Mouse (Mus musculus) right cerebral cortex, postnatal 10 days (tissue): ENCODE measurements around the gene Tpd52l1.

Source experiments
- DNase-seq, 2 experiments: peaks; one replicate each; pipeline ENCODE4 v3.0.0; 2021; ENCODE audit warnings: low spot score in 2 of 2

Tpd52l1 gene

DNA sequence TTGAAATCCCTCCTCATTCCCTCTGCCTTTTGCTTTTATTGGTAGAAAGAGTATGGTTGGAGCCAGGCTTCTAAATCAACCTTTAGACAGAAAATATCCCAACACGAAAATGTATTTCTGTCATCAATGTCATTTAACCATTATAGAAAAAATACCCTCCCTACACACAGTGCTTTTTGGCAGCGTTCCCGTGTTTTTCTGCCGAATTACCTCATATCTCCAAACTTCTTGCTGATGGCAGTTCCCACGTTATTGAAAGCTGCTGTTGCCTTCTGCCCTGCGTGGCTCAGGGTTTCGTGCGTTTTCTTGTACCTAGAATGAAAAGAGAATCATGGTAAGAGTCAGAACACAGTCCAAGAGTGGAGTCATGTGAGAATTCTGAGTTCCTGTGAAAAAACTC, 99.4 kb downstream of the Tpd52l1 start:
- DNase-seq = no peak

DNA sequence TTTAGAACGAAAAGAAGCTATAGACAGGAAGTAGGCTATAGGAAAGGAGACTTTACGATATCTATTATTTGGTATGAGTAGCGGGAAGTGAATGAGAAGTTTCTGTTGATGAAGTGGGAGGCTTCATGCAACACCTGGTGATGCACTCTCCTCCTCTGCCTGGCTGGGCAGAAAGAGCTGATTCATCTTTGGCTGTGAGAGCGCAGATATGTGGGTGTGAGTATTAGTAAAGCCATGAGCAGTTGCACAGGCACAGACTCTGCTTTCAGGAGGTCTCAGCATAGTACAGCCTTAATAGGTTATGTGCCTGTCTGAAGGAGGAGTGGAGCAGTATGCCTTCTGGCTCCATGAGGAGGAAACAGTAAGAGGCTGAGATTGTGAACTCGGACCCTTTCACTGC, 109.3 kb downstream of the Tpd52l1 start:
- no peak for DNase-seq

DNA sequence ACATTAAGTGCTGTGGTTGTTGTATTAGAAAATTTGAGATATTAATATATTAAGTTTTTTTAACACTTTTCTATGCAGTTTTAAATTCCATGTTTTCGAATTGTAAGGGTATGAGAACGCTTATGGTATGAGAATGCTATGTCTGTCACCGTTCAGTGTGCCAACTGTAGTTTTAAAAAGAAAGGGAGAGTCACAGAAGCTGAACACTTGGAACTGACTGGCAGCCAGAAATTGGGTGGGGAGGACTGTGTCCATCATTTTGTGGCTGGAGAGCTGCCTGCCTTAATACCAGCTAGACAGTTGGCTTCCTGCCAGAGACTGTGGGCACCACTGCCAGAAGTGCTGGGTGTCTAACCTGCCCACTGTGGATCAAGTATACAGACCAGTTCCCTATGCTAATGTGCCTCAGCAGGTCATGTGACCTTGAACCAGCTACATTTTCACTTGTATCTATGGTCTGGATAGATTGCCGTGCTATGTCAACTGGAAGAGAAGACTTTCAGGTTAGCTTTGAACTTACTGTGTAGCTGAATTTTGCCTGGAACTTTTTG, 114.5 kb downstream of the Tpd52l1 start:
- DNase-seq = peak; percentile 58 to 63

DNA sequence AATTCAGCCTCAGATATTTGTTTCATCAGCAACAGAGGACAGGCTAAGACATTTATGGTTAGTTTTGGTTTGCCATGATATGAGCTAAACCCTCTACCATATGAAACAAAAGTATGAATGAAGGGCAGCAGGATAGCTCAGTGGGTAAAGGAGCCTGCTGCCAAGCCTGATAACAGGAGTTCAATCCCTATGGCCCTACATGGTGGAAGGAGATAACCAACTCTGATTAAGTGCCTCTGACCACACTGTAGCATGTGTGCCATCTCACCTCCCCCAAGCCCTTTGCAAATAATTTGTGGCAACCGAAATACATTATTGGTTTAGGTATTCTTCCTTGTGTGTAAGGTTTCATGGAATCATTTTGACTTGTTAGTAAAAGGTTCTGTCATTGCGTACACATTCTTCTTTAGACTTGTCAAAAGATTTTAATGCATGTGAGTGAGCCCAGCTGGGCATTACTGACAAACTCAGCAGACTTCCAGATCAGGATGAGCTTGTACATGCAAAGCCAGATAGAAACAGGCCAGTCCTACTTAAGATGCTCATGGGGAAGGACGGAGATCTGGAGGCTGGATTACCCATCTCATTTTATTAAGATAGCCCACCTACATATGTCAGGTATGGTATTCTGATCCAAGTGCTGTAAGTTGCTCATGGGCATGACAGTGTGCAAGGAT, 115.3 kb downstream of the Tpd52l1 start:
- no peak for DNase-seq

DNA sequence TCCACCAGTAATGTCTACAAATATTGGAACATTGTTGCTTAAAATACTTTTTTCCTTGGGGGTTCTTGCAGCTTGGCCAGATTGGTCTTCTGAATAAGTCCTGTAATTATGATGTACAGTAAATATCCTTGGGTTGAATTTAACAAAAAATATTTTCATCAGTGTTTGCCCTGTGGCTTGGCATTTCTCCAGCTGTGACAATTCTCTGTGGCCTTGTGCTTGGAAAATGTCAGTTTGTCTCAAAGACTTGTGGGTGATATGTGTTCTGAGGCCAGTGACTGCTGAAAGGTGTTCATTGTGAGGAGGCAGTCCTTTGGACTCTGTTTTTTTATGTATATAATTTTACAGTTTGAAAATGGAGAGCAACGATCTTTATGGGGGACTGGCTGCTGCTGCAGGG, 116.3 kb downstream of the Tpd52l1 start:
- DNase-seq = no peak

DNA sequence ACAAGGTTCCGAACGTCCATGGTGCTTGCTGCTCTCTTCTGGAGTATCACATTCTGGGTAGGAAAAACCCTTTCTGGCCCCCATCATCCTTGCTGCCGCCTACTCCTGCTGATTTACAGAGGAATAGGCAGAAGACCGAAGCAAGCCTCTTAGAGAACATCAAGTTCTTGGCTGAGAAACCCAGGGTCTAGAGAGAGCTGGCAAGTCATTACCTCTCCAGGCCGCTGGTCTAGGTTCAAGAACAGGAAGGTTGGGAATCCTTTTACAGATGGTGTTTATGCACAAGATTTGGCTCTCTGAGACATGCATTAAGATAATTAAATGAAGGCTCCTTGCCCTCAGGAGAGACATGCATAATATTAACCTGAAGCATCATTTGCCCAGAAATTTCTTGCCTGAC, 127.3 kb downstream of the Tpd52l1 start:
- DNase-seq = no peak

DNA sequence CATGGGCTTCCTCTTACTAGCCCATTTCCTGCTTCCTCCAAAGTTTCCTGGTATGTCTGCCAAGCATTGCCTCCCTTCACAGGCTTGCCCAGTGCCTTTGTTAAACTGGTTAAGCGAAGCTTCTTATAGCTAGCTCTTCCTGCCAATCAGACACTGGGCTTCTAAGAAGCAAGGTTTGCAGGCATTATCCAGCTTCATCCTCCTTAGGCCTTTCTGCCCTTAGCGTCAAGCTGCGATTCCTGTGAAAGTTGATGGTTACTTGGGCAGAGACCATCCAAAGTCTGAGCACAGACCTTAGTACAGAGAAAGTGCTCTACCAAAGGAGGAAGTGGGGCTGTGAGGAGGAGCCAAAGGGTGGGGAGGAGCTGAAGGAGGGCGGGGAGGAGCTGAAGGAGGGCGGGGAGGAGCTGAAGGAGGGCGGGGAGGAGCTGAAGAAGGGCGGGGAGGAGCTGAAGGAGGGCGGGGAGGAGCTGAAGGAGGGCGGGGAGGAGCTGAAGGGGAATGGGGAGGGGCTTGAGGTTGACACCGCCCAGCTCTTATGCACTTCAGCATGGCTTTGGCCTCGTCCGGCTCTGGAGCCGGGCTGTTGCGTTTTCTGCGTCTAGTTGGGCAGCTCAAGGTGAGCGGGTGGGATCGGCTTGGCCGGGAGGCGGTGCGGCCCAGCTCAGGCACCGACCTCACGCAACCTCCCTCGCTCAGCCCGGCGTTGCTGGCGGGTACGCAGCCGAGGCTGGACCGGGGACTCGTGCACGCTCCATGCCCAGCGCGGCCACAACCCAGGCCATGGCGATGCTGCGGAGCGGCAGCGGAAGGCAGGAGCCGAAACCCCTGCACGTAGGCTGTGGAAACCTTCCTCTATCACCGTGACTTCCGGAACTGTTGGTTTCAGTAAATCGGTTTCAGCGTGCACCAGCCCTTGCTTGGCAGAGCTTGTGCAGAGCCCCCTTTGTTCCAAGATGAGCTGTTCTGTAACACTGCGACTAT, 132.6 kb downstream of the Tpd52l1 start, which contains the start of gene Hddc2:
Gene Hddc2, plus strand, starts transcription at position 519 of the 984 bp plus-strand sequence.
- DNase-seq = peak; percentile 79

DNA sequence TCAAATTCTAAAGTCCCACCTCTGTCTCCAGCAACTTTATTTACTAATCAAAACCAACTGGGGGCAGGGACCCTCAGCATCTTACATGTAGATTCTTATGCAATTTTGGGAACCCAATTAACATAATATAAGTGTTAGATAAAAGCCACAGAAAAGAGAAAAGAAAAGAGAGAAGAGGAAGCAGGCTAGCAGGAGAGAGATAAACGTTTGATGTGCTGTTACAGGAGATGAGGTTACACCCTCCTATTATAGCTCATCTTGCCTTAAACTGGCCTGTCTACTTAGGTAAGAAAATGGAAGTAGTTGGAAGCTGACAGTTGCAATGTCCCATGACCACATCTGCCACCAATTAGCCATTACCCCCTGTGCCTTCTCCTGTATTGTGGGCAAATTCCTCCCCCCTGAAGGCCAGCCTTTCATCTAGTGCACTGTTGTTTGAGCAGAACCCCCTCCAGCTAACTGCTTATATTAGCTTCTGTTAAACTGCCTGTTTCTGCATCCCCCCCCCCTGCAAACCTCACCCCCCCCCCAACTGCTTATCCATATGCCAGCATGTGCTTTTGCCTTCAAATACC, 138.6 kb downstream of the Tpd52l1 start:
- no peak for DNase-seq

DNA sequence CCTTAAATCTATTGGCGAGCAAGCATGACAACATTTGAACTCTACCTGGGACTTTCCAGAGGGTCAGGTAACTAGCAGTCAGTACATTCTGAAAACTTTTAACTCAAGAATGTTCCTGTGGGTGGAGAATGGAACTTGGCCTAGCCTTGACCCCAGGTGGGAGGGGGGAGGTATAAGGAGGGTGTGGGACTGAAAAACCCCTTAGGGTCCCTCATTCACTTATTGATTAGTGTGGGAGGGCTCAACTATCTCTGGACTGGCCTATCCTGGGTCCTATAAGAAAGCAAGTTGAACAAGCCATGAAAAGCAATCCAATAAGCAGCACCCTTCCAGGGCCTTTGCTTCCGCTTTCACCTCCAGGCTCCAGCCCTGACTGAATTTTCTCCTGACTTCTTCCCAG, 142.3 kb downstream of the Tpd52l1 start:
- DNase-seq = no peak

DNA sequence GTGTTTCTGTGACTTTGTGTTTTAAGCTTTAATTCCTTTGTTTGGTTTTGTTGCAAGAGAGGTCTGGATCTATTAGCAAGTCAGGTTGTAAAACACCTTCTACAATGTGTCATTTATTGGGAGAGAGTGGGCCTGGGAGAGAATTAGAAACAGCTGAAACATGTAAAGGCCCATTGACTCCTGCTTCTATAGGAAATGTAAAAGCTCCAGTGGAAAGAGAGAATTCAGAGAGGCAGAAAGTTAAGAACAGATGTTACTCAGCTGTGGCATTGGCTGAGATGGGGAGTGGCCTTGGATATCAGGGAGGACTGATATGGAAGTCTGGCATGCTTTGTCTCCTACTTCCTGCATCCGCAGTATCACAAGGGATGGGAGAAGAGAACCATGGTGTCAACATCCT, 145.5 kb downstream of the Tpd52l1 start:
- DNase-seq = no peak

DNA sequence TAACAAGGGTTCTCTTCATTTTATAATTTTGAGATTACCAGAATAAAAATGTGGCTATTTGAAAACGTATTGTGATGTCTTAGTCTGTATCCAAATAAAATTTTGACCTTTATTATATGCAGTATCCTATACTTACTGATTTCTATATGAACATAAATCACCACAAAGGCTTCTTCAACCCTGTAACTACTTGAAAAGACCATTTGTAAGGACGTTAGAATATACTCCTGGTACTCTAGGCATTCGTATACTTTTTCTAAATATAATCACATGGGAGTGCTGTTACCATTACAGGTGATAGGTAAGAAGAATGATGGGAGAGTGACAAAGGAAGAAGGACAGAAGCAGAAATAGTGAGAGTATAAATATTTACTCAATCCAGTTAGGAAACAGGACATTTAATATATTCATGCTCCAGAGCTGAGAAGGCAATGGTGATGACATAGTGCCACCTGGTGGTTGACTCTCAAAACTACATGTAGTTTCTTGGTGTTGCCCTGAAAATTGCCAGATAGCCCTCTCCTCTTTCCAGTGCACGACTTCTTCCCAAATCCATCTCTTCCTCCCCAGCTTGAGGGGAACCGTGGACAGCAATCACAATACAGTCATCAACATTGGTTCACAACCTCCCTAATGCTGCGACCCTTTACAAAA, 146.7 kb downstream of the Tpd52l1 start:
- peak; percentile 70 to 78 for DNase-seq

DNA sequence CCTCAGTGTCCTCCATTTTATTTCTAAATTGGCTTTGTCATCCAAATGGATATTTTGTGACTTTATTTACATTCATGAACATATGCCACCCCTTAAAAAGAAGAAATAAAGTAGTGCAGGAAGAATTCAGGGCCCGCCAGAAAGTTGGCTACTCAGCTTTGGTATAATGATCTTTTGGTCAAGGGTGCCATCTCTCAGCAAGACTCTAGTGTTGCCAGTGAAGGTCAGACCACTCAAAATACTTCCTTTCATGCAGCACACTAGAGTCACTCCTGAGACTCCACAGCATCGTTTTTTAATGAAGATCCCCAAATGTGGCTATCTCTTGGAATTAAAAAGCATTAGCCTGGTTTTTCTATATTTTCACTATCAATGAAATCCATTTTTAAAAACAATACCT, 147.5 kb downstream of the Tpd52l1 start:
- no peak for DNase-seq

DNA sequence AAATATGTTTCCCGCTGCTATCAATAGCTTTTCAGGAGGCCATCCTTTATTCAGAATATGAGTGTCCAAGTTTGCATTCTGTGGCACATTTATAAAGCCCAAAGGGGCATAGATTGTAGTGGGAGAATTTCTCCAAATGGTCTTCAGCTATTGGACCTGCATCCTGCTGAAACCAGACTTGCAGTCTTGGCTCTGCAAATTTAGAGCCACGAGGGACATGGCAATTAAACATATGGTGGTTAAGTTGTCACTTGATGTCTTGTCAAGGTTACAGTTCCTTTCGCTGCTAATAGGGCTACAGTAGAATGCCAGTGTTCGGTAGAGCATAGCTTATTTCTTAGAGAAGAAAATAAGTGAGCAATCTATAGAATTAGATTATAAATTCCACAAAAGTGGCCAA, 148.7 kb downstream of the Tpd52l1 start:
- no peak for DNase-seq

DNA sequence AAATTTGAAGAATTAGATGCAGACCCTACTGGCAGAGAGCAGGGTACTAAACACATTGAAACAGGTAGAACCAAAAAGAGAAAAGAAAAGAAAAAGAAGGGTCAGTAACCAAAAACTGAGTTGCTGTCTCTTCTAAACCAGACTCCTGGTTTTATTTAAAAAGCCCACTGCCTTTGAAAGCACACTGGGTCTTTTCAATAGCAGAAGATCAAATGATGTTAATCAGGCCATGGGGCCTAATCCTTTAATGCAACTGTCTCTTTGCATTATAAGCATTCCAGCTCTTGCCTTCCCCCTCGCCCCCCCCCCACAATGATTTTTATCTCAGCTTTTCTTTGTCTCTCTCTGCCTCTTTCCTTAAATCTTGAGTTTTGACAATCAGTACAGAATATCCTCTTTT, 149.3 kb downstream of the Tpd52l1 start:
- DNase-seq = no peak

DNA sequence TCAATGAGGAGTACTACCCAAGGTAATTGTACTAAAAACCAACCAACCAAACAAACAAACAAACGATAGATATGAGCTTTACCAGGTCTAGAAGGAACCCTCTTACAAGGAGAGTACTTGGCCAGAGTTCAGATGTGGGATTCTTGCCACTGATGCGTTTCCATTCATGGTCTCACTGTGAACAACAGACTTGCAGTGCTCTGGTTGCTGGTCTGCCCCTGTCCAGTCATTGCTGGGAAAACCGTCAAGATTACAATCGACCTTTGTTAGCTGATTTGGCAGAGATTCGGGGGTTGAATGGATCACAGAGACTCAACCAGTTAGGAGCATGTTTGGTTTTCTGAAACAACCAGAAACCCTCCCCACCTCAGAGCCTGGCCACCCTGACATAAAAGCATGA, 150.1 kb downstream of the Tpd52l1 start:
- DNase-seq = peak; percentile 45

DNA sequence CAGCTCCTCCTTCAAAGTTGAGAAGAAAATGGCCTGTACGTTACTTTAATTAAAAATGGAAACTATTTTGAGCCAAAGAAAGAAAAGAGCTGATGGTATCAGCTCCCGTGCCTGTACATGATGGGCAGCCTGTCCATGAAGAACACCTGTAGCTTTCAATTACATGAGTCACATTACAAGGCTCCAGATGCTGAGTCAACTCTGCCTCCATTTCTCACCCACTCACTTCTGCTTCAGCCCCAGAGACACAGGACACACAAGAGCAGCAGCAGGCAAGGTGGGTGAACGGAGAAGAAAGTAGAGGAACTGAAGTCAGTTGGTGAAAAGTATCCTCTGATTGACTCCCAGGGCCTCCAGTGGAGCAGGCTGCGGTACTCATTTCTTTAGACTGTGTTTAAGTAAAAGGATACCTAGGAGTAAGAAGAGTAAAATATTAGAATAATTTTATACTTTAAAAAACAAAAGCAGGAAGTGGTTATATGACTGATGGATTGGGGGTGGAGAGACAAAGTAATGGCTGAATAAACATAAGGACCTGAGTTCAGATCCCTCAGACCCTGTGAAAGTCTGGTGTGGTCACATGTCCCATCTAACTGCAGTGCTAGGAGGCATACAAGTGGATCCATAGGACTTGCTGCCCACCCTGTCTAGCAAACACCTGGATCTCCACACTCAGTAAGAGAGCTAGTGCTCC, 156.9 kb downstream of the Tpd52l1 start:
- no peak for DNase-seq

DNA sequence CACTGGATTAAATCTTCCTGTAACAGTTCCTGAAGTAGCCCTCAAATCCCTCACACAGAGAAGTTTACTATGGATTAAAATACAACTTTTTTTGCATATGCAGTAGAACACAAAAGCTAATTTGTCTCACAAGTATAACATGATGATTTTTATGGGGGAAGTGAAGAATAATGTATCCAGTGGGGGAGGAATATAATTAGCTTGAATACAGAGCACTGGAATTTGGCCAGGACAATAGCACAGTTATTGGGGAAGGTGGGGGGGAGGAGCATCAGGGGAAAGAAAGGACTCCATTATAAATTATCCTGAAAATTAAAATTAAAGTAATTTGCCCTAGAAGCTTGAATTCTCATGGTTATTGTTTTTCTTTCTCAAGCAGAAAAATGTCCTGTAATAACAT, 158.0 kb downstream of the Tpd52l1 start:
- DNase-seq = no peak
